Mouse (Mus musculus) forebrain, embryonic 16.5 days (tissue): Measurements from ENCODE around the gene Adam19. TPM values are rescaled to one million over a fixed set of nuclear protein-coding genes. Genes with fewer than 3 reads are reported as not detected.

Experiments used
- microRNA-seq: library from miRNA; unstranded; fragments of <30 nt; microRNA quantifications from one replicate; pipeline ENCODE4, GENCODE M21; 2017
- polyA plus RNA-seq: library from polyadenylated mRNA; unstranded; fragments of >200 nt; fragmentation: Nextera tagmentation; extraction: Ambion mirVana; gene quantifications from 2 replicates; pipeline ENCODE4 v1.2.1, GENCODE M21; 2015

The Adam19 gene
- polyA plus RNA-seq, 1 experiment from 2014 or later, result 10.8 TPM

Small RNA genes lying within 50 kb of the gene (microRNA-seq; reads per million reads assigned to microRNA genes)
- gene Mir7239 (not detected), gene Mir8100 (not detected)

Other genes starting within 250 kb of the Adam19 start
- gene Clint1, start 203.9 kb upstream of the Adam19 start, polyA plus RNA-seq, result 45.1 and 56.0 TPM in 2 replicates
- 11.5 and 13.6 TPM in 2 replicates for gene Lsm11, start 111.1 kb upstream of the Adam19 start, polyA plus RNA-seq
- 10.0 and 10.2 TPM in 2 replicates for gene Thg1l, start 100.5 kb upstream of the Adam19 start, polyA plus RNA-seq
- not detected in 2 replicates for gene Sox30, start 75.7 kb upstream of the Adam19 start, polyA plus RNA-seq
- 4.1 and 5.0 TPM in 2 replicates for gene Gm12166, start 3.7 kb upstream of the Adam19 start, polyA plus RNA-seq
- gene Nipal4, start 110.5 kb downstream of the Adam19 start, polyA plus RNA-seq, result 0.11 and 0.29 TPM in 2 replicates
- 3.2 and 5.3 TPM in 2 replicates for gene Fndc9, start 179.5 kb downstream of the Adam19 start, polyA plus RNA-seq